Mouse (Mus musculus) layer of hippocampus, adult 2 months (tissue): ENCODE measurements at regions not wholly inside any gene's neighbourhood (a gene's known extent, or its start where the extent isn't known, plus 50 kb on each side); places are given as distances from the start of the nearest gene placed in this dataset.

Source experiments
- DNase-seq, 2 experiments: peaks; one replicate each; pipeline ENCODE4 v3.0.0; 2022; ENCODE audit warnings: low spot score in 2 of 2
- H3K27ac ChIP-seq: fragments of 200-600 bp; 2 replicates; pipeline ENCODE4 v1.8.1; 2022
- H3K4me3 ChIP-seq: fragments of 200-600 bp; 2 replicates; pipeline ENCODE4 v1.8.1; 2022; ENCODE audit warnings: mild to moderate bottlenecking
- CTCF ChIP-seq: fragments of 200-600 bp; conservative IDR thresholded peaks from 2 replicates; pipeline ENCODE4 v1.8.1; 2022; ENCODE audit warnings: antibody characterized with exemption, mild to moderate bottlenecking, moderate library complexity

- no peak overlapping the region for H3K4me3 ChIP-seq
- no peak for TF ChIP-seq CTCF
- DNase-seq, result no peak
- no peak overlapping the region for H3K27ac ChIP-seq
Observed at GRCm38 (mm10) chr13:85570886-85571527, 282.1 kb upstream of the Rasa1 start.

DNA sequence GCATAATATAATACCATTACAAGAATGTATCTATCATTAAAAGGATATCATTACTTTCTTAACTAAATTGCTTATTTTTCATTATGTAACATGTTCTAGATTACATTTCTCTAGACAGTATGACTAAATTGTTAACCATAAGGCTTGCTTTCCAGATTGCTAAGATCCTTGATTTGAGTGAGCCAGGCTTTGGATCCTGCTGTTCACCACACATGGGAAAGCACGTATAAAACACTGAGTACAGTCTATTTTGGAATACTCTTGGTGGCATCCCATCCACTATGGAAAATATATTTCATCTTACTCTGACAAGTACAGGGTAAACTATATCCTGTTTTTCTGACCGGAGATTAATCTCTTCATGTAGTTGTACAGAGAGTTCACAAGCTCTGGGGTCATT lies 268.9 kb upstream of the Rasa1 start:
- peak overlapping the region; percentile 61 for H3K27ac ChIP-seq
- TF ChIP-seq CTCF, result no peak
- H3K4me3 ChIP-seq, result no peak overlapping the region
- DNase-seq, result peak in 1 of 2 experiments; percentile 17

GRCm38 (mm10) chr13:85556101-85556853 lies 267.3 kb upstream of the Rasa1 start:
- peak; percentile 79 for TF ChIP-seq CTCF
- H3K27ac ChIP-seq, result no peak overlapping the region
- H3K4me3 ChIP-seq, result no peak overlapping the region
- DNase-seq, result peak; percentile 31 to 73

DNA sequence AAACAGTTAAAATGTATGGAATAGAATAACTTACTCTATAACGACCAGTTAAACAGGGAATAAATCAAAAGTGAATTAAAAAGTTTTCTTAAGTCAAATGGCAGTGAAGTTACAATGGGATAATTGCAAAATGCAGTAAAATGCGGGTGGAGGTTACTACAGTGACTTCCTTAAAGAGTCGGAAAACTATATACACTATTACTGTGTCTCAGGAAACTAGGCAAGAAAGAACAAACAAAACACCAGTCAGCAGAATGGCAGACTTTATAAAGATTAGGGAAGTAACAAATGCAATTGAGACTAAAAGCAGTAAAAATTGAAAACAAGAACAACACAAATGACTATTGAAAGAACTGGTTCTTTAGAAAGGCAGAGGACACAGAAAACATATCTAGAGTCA lies 264.1 kb upstream of the Rasa1 start:
- no peak for TF ChIP-seq CTCF
- Histone ChIP-seq H3K27ac (no peak overlapping the region), H3K4me3 (no peak overlapping the region)
- no peak for DNase-seq

- H3K4me3 ChIP-seq, result no peak overlapping the region
- no peak overlapping the region for H3K27ac ChIP-seq
- 0 out of 2 replicates have a peak, but pooled peaks have one; percentile 11 for TF ChIP-seq CTCF
- no peak for DNase-seq
Observed at GRCm38 (mm10) chr13:85509671-85510070, 220.7 kb upstream of the Rasa1 start.

DNA sequence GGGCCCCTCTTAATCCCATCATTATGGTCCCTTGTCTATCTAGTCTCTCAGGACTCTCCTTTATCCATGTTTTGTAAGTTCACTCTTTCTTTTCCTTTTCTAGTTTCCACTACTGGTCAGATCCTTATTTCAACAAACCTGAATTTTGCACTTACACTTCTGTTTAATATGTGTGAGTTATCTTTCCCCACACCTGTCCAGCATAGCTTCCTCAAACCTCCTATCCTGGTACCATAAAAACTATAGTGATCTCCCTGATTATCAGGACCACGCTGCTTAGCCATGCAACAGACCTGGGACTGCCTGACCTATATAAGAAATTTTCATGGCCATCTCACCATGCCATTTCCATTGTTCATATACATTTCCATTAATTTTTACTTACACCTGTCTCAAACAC lies 219.6 kb upstream of the Rasa1 start:
- TF ChIP-seq CTCF, result no peak
- no peak for DNase-seq
- Histone ChIP-seq H3K4me3 (no peak overlapping the region), H3K27ac (no peak overlapping the region)

- DNase-seq, result no peak
- Histone ChIP-seq H3K27ac (no peak overlapping the region), H3K4me3 (no peak overlapping the region)
- no peak for TF ChIP-seq CTCF
Observed at GRCm38 (mm10) chr13:85507374-85508101, 218.6 kb upstream of the Rasa1 start.

- Histone ChIP-seq H3K4me3 (no peak overlapping the region), H3K27ac (no peak overlapping the region)
- TF ChIP-seq CTCF, result no peak
- no peak for DNase-seq
Observed at GRCm38 (mm10) chr13:85506875-85507274, 217.9 kb upstream of the Rasa1 start.

- no peak overlapping the region for H3K4me3 ChIP-seq
- no peak for DNase-seq
- no peak for TF ChIP-seq CTCF
- no peak overlapping the region for H3K27ac ChIP-seq
Observed at GRCm38 (mm10) chr13:85506030-85506429, 217.1 kb upstream of the Rasa1 start.

GRCm38 (mm10) chr13:85505046-85505445 lies 216.1 kb upstream of the Rasa1 start:
- DNase-seq, result no peak
- Histone ChIP-seq H3K4me3 (no peak overlapping the region), H3K27ac (no peak overlapping the region)
- TF ChIP-seq CTCF, result no peak

GRCm38 (mm10) chr13:85504001-85504400 lies 215.1 kb upstream of the Rasa1 start:
- TF ChIP-seq CTCF, result no peak
- DNase-seq, result no peak
- H3K4me3 ChIP-seq, result no peak overlapping the region
- no peak overlapping the region for H3K27ac ChIP-seq

GRCm38 (mm10) chr13:85498696-85499095 lies 209.8 kb upstream of the Rasa1 start:
- no peak overlapping the region for H3K27ac ChIP-seq
- no peak for DNase-seq
- TF ChIP-seq CTCF, result no peak
- H3K4me3 ChIP-seq, result no peak overlapping the region

DNA sequence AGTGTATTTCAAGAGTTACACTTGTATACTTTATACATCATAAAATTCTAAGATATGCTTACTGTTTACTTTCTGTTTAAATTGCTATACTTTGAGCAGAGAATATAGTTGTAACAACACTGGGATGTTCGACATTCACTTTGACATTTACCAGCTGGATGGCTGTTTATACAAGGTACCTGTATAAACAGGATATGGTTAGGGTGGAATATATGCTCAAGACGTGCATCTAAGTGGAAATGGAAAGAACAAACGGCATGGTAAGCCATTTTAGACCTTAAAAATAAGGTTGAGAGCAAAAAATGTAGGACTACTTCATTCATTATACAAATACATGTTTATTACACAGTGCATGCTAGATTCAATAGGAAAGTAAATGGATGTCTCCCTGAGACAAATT lies 195.9 kb upstream of the Rasa1 start:
- no peak overlapping the region for H3K27ac ChIP-seq
- DNase-seq, result no peak
- H3K4me3 ChIP-seq, result no peak overlapping the region
- no peak for TF ChIP-seq CTCF
